Mouse (Mus musculus) kidney, embryonic 14.5 days (tissue): ENCODE data around the gene Lin52. TPM values are rescaled to one million over a fixed set of nuclear protein-coding genes. Genes with fewer than 3 reads are reported as not detected.

Source experiments
- polyA plus RNA-seq: library from polyadenylated mRNA; unstranded; fragments of >200 nt; fragmentation: Nextera tagmentation; extraction: Ambion mirVana; gene quantifications from 2 replicates; pipeline ENCODE4 v1.2.1, GENCODE M21; 2014

The Lin52 gene
- polyA plus RNA-seq, 1 experiment from 2014 or later, result 23.2 TPM

Other genes starting within 250 kb of the Lin52 start
- 5.8 and 9.3 TPM in 2 replicates for gene Elmsan1, start 232.5 kb upstream of the Lin52 start, polyA plus RNA-seq
- gene Ptgr2, start 166.2 kb upstream of the Lin52 start, polyA plus RNA-seq, result 12.8 and 21.1 TPM in 2 replicates
- gene Zfp410, start 134.6 kb upstream of the Lin52 start, polyA plus RNA-seq, result 65.6 and 88.7 TPM in 2 replicates
- 51.4 and 54.7 TPM in 2 replicates for gene Coq6, start 89.8 kb upstream of the Lin52 start, polyA plus RNA-seq
- 2.9 and 3.7 TPM in 2 replicates for gene Fam161b, start 89.6 kb upstream of the Lin52 start, polyA plus RNA-seq
- 8.3 and 19.6 TPM in 2 replicates for gene Entpd5, start 42.4 kb upstream of the Lin52 start, polyA plus RNA-seq
- 1.1 and 1.9 TPM in 2 replicates for gene Bbof1, start 42.4 kb upstream of the Lin52 start, polyA plus RNA-seq
- gene Rnf113a2, start 34.2 kb upstream of the Lin52 start, polyA plus RNA-seq, result 22.1 and 27.2 TPM in 2 replicates
- gene Aldh6a1, start 418 bp upstream of the Lin52 start, polyA plus RNA-seq, result 25.0 and 50.2 TPM in 2 replicates
- 0.06 TPM in 1 of 2 replicates, not detected in the other for gene Vsx2, start 118.3 kb downstream of the Lin52 start, polyA plus RNA-seq
- 10.0 and 14.8 TPM in 2 replicates for gene Abcd4, start 166.0 kb downstream of the Lin52 start, polyA plus RNA-seq
- not detected in 2 replicates for gene Vrtn, start 189.6 kb downstream of the Lin52 start, polyA plus RNA-seq
- gene Syndig1l, start 247.4 kb downstream of the Lin52 start, polyA plus RNA-seq, result not detected in 2 replicates